Mouse (Mus musculus) midbrain, embryonic 12.5 days (tissue): ENCODE results near the gene Zranb1. TPM values are rescaled to one million over a fixed set of nuclear protein-coding genes. Genes with fewer than 3 reads are reported as not detected.
A peak's percentile ranks its signal among the peaks of the same experiment; 100 is the strongest.

ENCODE experiments used
- ATAC-seq: fragments of 200-750 bp; cut with Nextera tagmentation; 2 replicates; pipeline ENCODE4 v1.8.0; 2017; ENCODE audit warnings: low read depth, moderate TSS enrichment, moderate library complexity; ENCODE audit not compliant: low FRiP score
- H3K27ac ChIP-seq: fragments of 300-500 bp; sonication (generic); replicated peaks from 2 replicates; pipeline ENCODE4 v1.5.1; 2016; ENCODE audit warnings: mild to moderate bottlenecking
- H3K27me3 ChIP-seq: fragments of 300-500 bp; sonication (generic); 2 replicates; pipeline ENCODE4 v1.6.1; 2016; ENCODE audit warnings: mild to moderate bottlenecking
- H3K36me3 ChIP-seq: fragments of 300-500 bp; sonication (generic); 2 replicates; pipeline ENCODE4 v1.6.1; 2016
- H3K4me1 ChIP-seq: fragments of 300-500 bp; sonication (generic); 2 replicates; pipeline ENCODE4 v1.6.1; 2016
- H3K4me2 ChIP-seq: fragments of 300-500 bp; sonication (generic); replicated peaks from 2 replicates; pipeline ENCODE4 v1.6.1; 2016; ENCODE audit warnings: mild to moderate bottlenecking, moderate library complexity
- H3K4me3 ChIP-seq: fragments of 300-500 bp; sonication (generic); 2 replicates; pipeline ENCODE4 v1.5.1; 2016; ENCODE audit warnings: mild to moderate bottlenecking
- H3K9ac ChIP-seq: fragments of 300-500 bp; sonication (generic); replicated peaks from 2 replicates; pipeline ENCODE4 v1.6.1; 2016; ENCODE audit warnings: mild to moderate bottlenecking, moderate library complexity
- H3K9me3 ChIP-seq: fragments of 300-500 bp; sonication (generic); 2 replicates; pipeline ENCODE4 v1.6.1; 2016; ENCODE audit warnings: mild to moderate bottlenecking
- WGBS: fragments of 180-500 bp; shearing (Covaris S2); methylation state at CpG from one replicate; pipeline ENCODE4 v1.1.7; 2016; 5-methylcytosine and 5-hydroxymethylcytosine counted together
- polyA plus RNA-seq: library from polyadenylated mRNA; unstranded; fragments of >200 nt; fragmentation: Nextera tagmentation; extraction: Ambion mirVana; gene quantifications from 2 replicates; pipeline ENCODE4 v1.2.1, GENCODE M21; 2016

Zranb1 gene
- polyA plus RNA-seq, 1 experiment from 2014 or later: 17.6 TPM

GRCm38 (mm10) chr7:132931560-132932351 is 814 bp downstream of the Zranb1 start:
- H3K9ac ChIP-seq: peak overlapping the region; percentile 98
- no peak for ATAC-seq

DNA sequence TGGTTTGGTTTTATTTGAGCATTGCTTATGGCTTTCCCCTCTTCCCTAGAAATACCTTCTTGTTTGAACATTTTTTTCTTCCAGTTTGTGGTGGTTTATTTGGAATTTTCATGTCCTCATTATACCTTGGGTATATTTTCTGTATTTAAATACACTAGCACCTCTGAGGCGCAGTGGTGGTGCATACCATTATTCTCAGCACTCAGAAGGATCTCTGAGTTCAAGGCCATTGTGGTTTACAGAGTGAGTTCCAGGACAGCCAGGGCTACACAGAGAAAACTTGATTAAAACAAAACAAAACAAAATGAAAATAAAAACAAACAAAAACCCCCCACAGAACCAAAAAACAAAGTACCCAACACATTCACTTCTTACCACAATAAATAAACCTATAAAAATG is 2.4 kb downstream of the Zranb1 start:
- Histone ChIP-seq H3K4me2 (no peak overlapping the region), H3K36me3 (no peaks in the 10 kb centered on the region), H3K27me3 (no peaks in the 10 kb centered on the region), H3K4me1 (peaks cover 9% of the 10 kb centered on the region), H3K9me3 (no peaks in the 10 kb centered on the region), H3K27ac (no peak overlapping the region), H3K4me3 (no peak overlapping the region), H3K9ac (no peak overlapping the region)
- no peak for ATAC-seq
- 100% methylated on average over 1 of the region's 1 CpGs for WGBS

More at GRCm38 (mm10) chr7:132931560-132932351, 814 bp downstream of the Zranb1 start:
- H3K36me3 ChIP-seq: no peaks in the 10 kb centered on the region
- peak overlapping the region; percentile 99 for H3K27ac ChIP-seq
- no peaks in the 10 kb centered on the region for H3K9me3 ChIP-seq
- WGBS: under 1% methylated on average over 44 of the region's 55 CpGs
- peak overlapping the region; percentile 96 for H3K4me3 ChIP-seq
- H3K4me1 ChIP-seq: peaks cover 9% of the 10 kb centered on the region
- no peaks in the 10 kb centered on the region for H3K27me3 ChIP-seq
- H3K4me2 ChIP-seq: peak overlapping the region; percentile 81

DNA sequence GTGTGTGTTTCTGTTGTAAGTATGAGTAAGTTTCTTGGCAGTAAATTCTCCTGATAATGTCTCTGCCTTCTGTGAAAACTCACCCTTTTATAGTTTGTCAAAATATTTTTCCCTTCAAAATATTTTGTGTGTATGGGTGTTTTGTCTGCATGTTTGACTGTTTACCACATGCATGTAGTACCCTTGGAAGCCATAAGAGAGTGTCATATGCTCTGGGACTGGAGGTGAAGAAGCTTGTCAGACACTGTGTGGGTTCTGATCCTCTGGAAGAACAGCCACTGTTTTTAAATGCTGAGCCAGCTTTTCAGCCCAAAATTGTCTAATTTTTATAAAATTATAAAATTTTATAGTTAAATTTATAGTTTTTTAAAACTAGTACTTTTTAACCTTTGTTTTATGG is 3.8 kb downstream of the Zranb1 start:
- H3K36me3 ChIP-seq: no peaks in the 10 kb centered on the region
- no peak overlapping the region for H3K4me3 ChIP-seq
- H3K4me1 ChIP-seq: peaks cover 9% of the 10 kb centered on the region
- no peak overlapping the region for H3K4me2 ChIP-seq
- no peaks in the 10 kb centered on the region for H3K27me3 ChIP-seq
- ATAC-seq: no peak
- H3K9ac ChIP-seq: no peak overlapping the region
- H3K9me3 ChIP-seq: no peaks in the 10 kb centered on the region
- no peak overlapping the region for H3K27ac ChIP-seq

GRCm38 (mm10) chr7:132939118-132939517 is 8.2 kb downstream of the Zranb1 start:
- Histone ChIP-seq H3K27me3 (no peaks in the 10 kb centered on the region), H3K27ac (no peak overlapping the region), H3K9me3 (no peaks in the 10 kb centered on the region), H3K4me1 (no peaks in the 10 kb centered on the region), H3K36me3 (no peaks in the 10 kb centered on the region), H3K4me3 (no peak overlapping the region), H3K4me2 (no peak overlapping the region), H3K9ac (no peak overlapping the region)
- no peak for ATAC-seq
- 87% methylated on average over 2 of the region's 2 CpGs for WGBS

DNA sequence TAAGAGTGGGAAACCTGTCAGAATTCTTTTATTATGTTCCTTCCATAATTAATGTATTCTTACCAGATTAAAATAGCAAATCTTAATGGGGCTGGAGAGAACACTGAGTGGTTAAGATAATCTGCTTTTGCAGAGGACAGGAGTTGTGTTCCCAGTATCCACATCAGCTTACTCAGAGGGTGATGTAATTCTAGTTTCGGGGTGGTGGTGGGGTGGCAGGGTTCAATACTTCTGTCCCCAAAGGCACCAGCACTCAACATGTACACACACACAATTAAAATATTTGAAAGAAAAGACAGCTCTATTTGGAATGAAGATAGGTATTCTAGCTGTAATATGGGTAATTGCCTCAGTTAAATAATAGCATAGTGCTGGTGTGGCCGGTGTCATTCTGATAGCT is 9.6 kb downstream of the Zranb1 start:
- no peaks in the 10 kb centered on the region for H3K27me3 ChIP-seq
- H3K4me2 ChIP-seq: no peak overlapping the region
- no peak overlapping the region for H3K9ac ChIP-seq
- WGBS: 93% methylated on average over 2 of the region's 2 CpGs
- no peak overlapping the region for H3K27ac ChIP-seq
- ATAC-seq: no peak
- no peaks in the 10 kb centered on the region for H3K9me3 ChIP-seq
- no peaks in the 10 kb centered on the region for H3K36me3 ChIP-seq
- H3K4me1 ChIP-seq: no peaks in the 10 kb centered on the region
- no peak overlapping the region for H3K4me3 ChIP-seq

DNA sequence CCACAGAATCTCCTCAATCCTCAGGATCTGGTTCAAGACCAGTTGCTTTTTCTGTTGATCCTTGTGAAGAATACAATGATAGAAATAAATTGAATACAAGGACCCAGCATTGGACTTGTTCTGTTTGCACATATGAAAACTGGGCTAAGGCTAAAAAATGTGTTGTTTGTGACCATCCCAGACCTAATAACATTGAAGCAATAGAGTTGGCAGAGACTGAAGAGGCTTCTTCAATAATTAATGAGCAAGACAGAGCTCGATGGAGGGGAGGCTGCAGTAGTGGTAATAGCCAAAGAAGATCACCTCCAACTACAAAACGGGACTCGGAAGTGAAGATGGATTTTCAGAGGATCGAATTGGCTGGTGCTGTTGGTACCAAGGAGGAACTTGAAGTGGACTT is 19.0 kb downstream of the Zranb1 start:
- Histone ChIP-seq H3K27me3 (no peaks in the 10 kb centered on the region), H3K4me3 (no peak overlapping the region), H3K9ac (no peak overlapping the region), H3K36me3 (no peaks in the 10 kb centered on the region), H3K27ac (no peak overlapping the region), H3K4me1 (no peaks in the 10 kb centered on the region), H3K4me2 (no peak overlapping the region), H3K9me3 (no peaks in the 10 kb centered on the region)
- ATAC-seq: no peak
- WGBS: 90% methylated on average over 4 of the region's 4 CpGs

DNA sequence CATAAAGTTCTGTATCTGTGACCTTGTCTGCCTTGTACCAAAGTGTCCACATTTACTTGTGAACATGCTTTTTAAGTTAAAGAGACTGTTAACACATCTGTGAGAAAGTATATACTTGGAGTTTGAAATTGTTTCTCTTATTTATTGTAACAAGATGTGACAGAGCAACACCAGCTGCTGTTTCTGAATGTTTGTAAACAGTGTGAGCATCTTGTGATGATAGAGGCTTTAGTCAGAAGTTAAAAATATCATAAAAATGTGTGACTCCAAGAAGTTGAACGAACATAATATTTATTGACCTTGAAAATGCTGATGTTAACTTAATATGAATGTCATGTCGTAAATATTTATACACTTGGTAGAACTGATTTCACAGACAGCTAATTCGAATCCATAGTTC is 19.7 kb downstream of the Zranb1 start:
- H3K4me1 ChIP-seq: no peaks in the 10 kb centered on the region
- H3K27me3 ChIP-seq: no peaks in the 10 kb centered on the region
- ATAC-seq: no peak
- 97% methylated on average over 3 of the region's 3 CpGs for WGBS
- no peak overlapping the region for H3K9ac ChIP-seq
- H3K27ac ChIP-seq: no peak overlapping the region
- H3K36me3 ChIP-seq: no peaks in the 10 kb centered on the region
- H3K4me3 ChIP-seq: no peak overlapping the region
- H3K4me2 ChIP-seq: no peak overlapping the region
- no peaks in the 10 kb centered on the region for H3K9me3 ChIP-seq

DNA sequence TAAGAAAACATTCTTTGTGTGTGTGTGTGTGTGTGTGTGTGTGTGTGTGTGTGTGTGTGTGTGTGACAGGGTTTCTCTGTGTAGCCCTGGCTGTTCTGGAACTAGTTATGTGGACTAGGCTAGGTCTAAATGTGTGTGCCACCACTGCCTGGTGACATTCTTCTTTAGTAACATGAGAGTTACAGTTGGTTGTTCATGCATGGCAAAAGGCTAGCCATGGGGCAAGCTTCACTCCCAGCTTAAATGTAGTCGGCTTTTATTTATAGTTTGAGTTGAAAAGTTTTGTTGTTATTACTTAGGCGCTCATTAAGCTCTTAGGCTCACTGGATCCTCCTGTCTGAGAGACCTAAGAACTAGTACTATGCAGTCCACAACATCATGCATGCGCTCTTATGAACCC is 33.5 kb downstream of the Zranb1 start:
- 83% methylated on average over 3 of the region's 3 CpGs for WGBS

DNA sequence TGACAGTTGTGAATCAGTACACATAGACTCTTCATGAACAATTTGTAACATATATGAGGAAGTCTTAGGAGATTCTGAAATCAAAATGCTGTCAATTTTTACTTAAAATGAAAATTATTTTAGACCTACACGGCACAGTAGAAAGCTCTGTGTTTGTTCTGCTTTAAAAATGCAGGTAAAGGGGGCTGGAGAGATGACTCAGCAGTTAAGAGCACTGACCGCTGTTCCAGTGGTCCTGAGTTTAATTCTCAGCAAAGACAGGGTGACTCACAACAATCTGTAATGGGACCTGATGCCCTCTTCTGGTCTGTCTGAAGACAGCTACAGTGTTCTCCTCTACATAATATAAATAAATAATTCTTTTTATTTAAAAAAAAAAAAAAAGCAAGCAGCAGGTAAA is 34.8 kb downstream of the Zranb1 start:
- Histone ChIP-seq H3K27me3 (no peaks in the 10 kb centered on the region), H3K27ac (no peak overlapping the region), H3K9me3 (no peaks in the 10 kb centered on the region), H3K4me1 (no peaks in the 10 kb centered on the region), H3K36me3 (peaks cover 3% of the 10 kb centered on the region; the same call in 1 of the 2 replicates), H3K4me3 (no peak overlapping the region), H3K4me2 (no peak overlapping the region), H3K9ac (no peak overlapping the region)
- no peak for ATAC-seq
- 90% methylated on average over 2 of the region's 2 CpGs for WGBS

More for the DNA sequence above, 33.5 kb downstream of the Zranb1 start:
- Histone ChIP-seq H3K27me3 (no peaks in the 10 kb centered on the region), H3K4me1 (no peaks in the 10 kb centered on the region), H3K9ac (no peak overlapping the region), H3K36me3 (peaks cover 3% of the 10 kb centered on the region; the same call in 1 of the 2 replicates), H3K4me3 (no peak overlapping the region), H3K4me2 (no peak overlapping the region), H3K9me3 (no peaks in the 10 kb centered on the region), H3K27ac (no peak overlapping the region)
- no peak for ATAC-seq

DNA sequence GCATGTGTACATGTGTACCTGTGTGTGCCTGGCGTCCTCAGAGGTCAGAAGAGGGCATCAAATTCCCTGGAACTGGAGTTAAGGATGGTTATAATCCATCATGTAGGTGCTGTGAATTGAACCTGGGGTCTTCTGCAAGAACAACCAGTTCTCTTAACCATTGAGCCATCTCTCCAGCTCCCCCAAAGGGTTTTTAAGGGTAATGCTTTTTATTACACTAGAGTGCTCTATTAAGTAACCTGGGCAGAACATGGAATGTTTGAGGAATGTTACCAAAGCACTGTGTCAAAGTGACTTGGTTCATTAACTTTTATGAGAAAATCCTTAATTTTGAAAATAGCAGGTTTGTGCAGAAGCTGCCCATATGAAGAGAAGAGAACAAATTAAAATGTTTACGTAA is 41.1 kb downstream of the Zranb1 start:
- no peaks in the 10 kb centered on the region for H3K27me3 ChIP-seq
- ATAC-seq: no peak

GRCm38 (mm10) chr7:132976079-132976478 is 45.1 kb downstream of the Zranb1 start:
- no peak for ATAC-seq
- 83% methylated on average over 2 of the region's 2 CpGs for WGBS
- H3K27ac ChIP-seq: no peak overlapping the region
- no peak overlapping the region for H3K4me3 ChIP-seq
- no peaks in the 10 kb centered on the region for H3K9me3 ChIP-seq
- H3K36me3 ChIP-seq: peaks cover 26% of the 10 kb centered on the region
- H3K9ac ChIP-seq: no peak overlapping the region
- H3K4me1 ChIP-seq: no peaks in the 10 kb centered on the region
- no peaks in the 10 kb centered on the region for H3K27me3 ChIP-seq
- H3K4me2 ChIP-seq: no peak overlapping the region

More for the DNA sequence above, 41.1 kb downstream of the Zranb1 start:
- no peak overlapping the region for H3K4me3 ChIP-seq
- H3K4me1 ChIP-seq: no peaks in the 10 kb centered on the region
- H3K9me3 ChIP-seq: no peaks in the 10 kb centered on the region
- WGBS: 91% methylated on average over 2 of the region's 2 CpGs
- H3K4me2 ChIP-seq: no peak overlapping the region
- H3K36me3 ChIP-seq: peaks cover 26% of the 10 kb centered on the region
- no peak overlapping the region for H3K27ac ChIP-seq
- H3K9ac ChIP-seq: no peak overlapping the region

- peaks cover 5% of the 10 kb centered on the region; the same call in 1 of the 2 replicates for H3K4me1 ChIP-seq
- WGBS: 100% methylated on average over 2 of the region's 2 CpGs
- no peak overlapping the region for H3K27ac ChIP-seq
- no peak overlapping the region for H3K9ac ChIP-seq
- H3K4me3 ChIP-seq: no peak overlapping the region
- no peak overlapping the region for H3K4me2 ChIP-seq
- peaks cover 38% of the 10 kb centered on the region for H3K36me3 ChIP-seq
- H3K27me3 ChIP-seq: no peaks in the 10 kb centered on the region
- H3K9me3 ChIP-seq: no peaks in the 10 kb centered on the region
- ATAC-seq: no peak
These were observed 47.0 kb downstream of the Zranb1 start for GRCm38 (mm10) chr7:132977981-132978380.
